Mouse (Mus musculus) forebrain, embryonic 13.5 days (tissue): Measurements from ENCODE around the gene Mroh7. TPM values are rescaled to one million over a fixed set of nuclear protein-coding genes. Genes with fewer than 3 reads are reported as not detected.
"Not testable (repeated sequence)": the region's sequence is repeated elsewhere in the genome, so short reads cannot be mapped to it uniquely, and the experiment has no call there.

Experiments
- ATAC-seq: fragments of 200-750 bp; cut with Nextera tagmentation; 2 replicates; pipeline ENCODE4 v1.8.0; 2017
- H3K27ac ChIP-seq: fragments of 300-500 bp; sonication (generic); 2 replicates; pipeline ENCODE4 v1.5.1; 2015; ENCODE audit warnings: inconsistent platforms, mild to moderate bottlenecking, moderate library complexity
- H3K27me3 ChIP-seq: fragments of 300-500 bp; sonication (generic); 2 replicates; pipeline ENCODE4 v1.6.1; 2015; ENCODE audit warnings: mild to moderate bottlenecking, inconsistent platforms
- H3K36me3 ChIP-seq: fragments of 300-500 bp; sonication (generic); 2 replicates; pipeline ENCODE4 v1.6.1; 2015; ENCODE audit warnings: mild to moderate bottlenecking, inconsistent platforms; ENCODE audit not compliant: poor library complexity, severe bottlenecking
- H3K4me1 ChIP-seq: fragments of 300-500 bp; sonication (generic); 2 replicates; pipeline ENCODE4 v1.6.1; 2015; ENCODE audit warnings: inconsistent platforms
- H3K4me2 ChIP-seq: fragments of 300-500 bp; sonication (generic); 2 replicates; pipeline ENCODE4 v1.6.1; 2015; ENCODE audit warnings: inconsistent platforms, mild to moderate bottlenecking, moderate library complexity
- H3K4me3 ChIP-seq: fragments of 300-500 bp; sonication (generic); 2 replicates; pipeline ENCODE4 v1.5.1; 2015; ENCODE audit warnings: mild to moderate bottlenecking, inconsistent platforms
- H3K9ac ChIP-seq: fragments of 300-500 bp; sonication (generic); 2 replicates; pipeline ENCODE4 v1.6.1; 2015; ENCODE audit warnings: mild to moderate bottlenecking, inconsistent platforms
- H3K9me3 ChIP-seq: fragments of 300-500 bp; sonication (generic); replicated peaks from 2 replicates; pipeline ENCODE4 v1.6.1; 2016; ENCODE audit warnings: inconsistent platforms
- WGBS: fragments of 180-500 bp; shearing (Covaris S2); methylation state at CpG from one replicate; pipeline ENCODE4 v1.1.7; 2015; 5-methylcytosine and 5-hydroxymethylcytosine counted together
- polyA plus RNA-seq: library from polyadenylated mRNA; unstranded; fragments of >200 nt; fragmentation: Nextera tagmentation; extraction: Ambion mirVana; gene quantifications from 2 replicates; pipeline ENCODE4 v1.2.1, GENCODE M21; 2015

The Mroh7 gene
- 0.20 and 0.80 TPM in 2 replicates for polyA plus RNA-seq

DNA sequence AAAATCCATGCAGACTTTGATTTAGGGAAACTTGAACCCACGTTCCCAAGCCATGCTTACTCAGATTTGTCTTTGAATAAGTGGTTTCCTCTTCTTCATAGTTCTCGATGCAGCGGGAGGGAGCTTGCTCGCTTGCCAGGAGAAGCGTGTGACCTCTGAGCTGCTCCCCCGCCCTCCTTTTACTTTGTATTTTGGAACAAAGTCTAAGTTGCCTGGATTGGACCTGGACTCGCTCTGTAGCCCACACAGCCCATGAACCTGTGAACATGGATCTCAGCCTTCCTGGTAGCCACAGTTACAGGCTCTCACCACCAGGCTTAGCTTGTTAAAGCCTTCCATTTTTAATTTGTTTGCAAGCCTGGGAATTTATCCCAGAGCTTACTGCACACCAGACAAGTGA lies at the start of gene Mroh7:
Gene Mroh7, minus strand, starts transcription at position 112 of the 400 bp plus-strand sequence.
- H3K4me3 ChIP-seq: no peak within 1 kb of the TSS

DNA sequence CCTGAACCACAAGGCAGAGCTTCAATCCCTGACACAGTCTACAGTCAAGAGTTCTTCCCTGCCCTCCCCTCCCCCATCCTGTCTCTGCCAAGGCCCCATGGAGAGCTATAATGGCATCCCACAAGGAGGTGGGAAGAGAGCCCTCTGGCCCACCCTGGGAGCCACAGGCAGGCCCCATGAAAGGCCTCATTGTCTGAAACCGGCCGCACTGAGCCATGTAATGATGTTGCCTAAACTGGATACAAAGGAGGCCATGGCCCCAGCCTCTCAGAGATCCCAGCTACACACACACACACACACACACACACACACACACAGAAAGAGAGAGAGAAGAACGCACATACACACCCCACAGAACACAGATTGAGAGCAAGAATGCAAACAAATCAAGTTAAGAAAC lies 49.3 kb upstream of the Mroh7 start:
- H3K27ac ChIP-seq: no peak overlapping the region

More for the DNA sequence above, at the start of gene Mroh7:
- no peak for ATAC-seq
- Histone ChIP-seq H3K9ac (no peak within 1 kb of the TSS), H3K36me3 (no peaks in the 10 kb centered on the region), H3K27ac (no peak within 1 kb of the TSS), H3K27me3 (no peaks in the 10 kb centered on the region), H3K4me1 (no peaks in the 10 kb centered on the region), H3K4me2 (no peak within 1 kb of the TSS), H3K9me3 (no peaks in the 10 kb centered on the region)
- 80% methylated on average over 7 of the region's 7 CpGs for WGBS

DNA sequence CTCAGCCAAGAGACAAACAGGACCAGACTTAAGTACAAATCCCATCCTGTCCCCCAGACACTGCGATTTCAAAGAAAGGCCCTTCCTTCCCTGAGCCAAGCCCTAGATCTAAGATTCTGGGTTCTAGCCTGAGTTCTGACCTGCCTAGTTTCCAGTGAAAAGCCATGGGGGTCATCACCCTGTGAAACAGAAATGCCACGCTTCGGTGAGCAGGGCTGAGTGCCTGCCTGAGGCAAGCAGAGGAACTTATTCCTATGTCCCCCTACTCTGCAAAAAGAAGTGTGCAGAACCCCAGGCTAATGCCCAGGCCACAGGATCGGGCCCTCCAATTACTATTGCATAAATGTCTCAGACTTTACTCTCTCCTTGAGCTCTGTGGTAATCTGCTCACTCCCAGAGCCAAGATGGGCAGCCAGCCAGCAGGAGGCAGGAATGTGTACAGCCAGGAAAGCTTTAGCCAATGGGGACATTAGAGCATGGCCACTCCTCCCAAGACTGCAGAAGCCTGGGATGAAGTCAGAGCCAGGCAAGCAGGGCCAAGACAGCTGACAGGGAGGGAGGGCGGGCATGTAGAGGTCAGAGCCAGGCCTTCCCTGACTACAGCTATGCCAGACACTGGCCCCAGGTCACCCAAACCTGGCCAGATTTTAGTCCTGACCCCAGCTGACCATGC lies 47.5 kb upstream of the Mroh7 start:
- H3K9ac ChIP-seq: no peak overlapping the region
- no peak overlapping the region for H3K4me2 ChIP-seq
- H3K27ac ChIP-seq: peak overlapping the region; percentile 68
- 29% methylated on average over 5 of the region's 5 CpGs for WGBS
- no peaks in the 10 kb centered on the region for H3K27me3 ChIP-seq
- H3K4me3 ChIP-seq: no peak overlapping the region
- H3K4me1 ChIP-seq: peaks cover 54% of the 10 kb centered on the region
- H3K36me3 ChIP-seq: no peaks in the 10 kb centered on the region
- H3K9me3 ChIP-seq: no peaks in the 10 kb centered on the region
- ATAC-seq: peak; percentile 81

More for the DNA sequence above, 49.3 kb upstream of the Mroh7 start:
- Histone ChIP-seq H3K27me3 (no peaks in the 10 kb centered on the region), H3K9me3 (no peaks in the 10 kb centered on the region), H3K9ac (no peak overlapping the region), H3K4me2 (no peak overlapping the region), H3K4me3 (no peak overlapping the region), H3K36me3 (no peaks in the 10 kb centered on the region), H3K4me1 (peaks cover 56% of the 10 kb centered on the region)
- peak; percentile 75 for ATAC-seq
- 16% methylated on average over 3 of the region's 3 CpGs for WGBS

DNA sequence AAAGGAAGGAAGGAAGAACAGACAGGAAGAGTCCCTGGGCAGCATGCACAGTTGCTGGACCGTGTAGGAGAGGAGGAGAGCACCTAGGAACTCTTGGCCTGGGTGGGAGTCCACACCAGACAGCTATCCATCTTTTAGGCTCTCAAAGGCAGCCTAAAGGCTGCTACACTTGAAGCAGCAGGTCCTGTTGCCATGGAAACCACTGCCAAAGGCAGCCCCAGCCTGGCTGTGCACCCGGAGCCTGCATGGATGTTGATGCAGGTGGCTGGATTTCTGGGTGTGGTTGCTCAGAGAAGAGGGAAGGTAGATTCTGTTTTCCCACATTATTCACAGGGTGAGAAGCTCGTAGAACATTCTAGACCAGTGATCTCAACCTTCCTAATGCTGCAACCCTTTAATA lies 46.3 kb upstream of the Mroh7 start:
- H3K4me1 ChIP-seq: peaks cover 48% of the 10 kb centered on the region

DNA sequence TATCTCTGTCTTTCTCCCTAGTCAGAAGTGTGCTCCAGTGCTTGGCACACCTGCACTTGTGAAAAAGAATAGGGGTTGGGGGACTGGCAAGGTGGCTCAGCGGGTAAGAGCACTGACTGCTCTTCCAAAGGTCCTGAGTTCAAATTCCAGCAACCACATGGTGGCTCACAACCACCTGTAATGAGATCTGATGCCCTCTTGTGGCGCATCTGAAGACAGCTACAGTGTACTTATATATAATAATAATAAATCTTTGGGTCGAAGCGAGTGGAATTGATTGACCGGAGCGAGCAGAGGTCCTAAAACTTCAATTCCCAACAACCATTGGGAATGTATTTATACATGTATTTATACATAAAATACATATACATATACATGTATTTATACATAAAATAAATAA lies 45.0 kb upstream of the Mroh7 start:
- not testable (repeated sequence) for H3K36me3 ChIP-seq, H3K27me3 ChIP-seq, H3K4me3 ChIP-seq, H3K27ac ChIP-seq, H3K9me3 ChIP-seq, H3K9ac ChIP-seq, H3K4me2 ChIP-seq, ATAC-seq
- peaks cover 46% of the 10 kb centered on the region for H3K4me1 ChIP-seq
- 92% methylated on average over 6 of the region's 6 CpGs for WGBS

More for the DNA sequence above, 46.3 kb upstream of the Mroh7 start:
- no peaks in the 10 kb centered on the region for H3K27me3 ChIP-seq
- no peaks in the 10 kb centered on the region for H3K36me3 ChIP-seq
- peak overlapping the region; percentile 35; the same call in 1 of the 2 replicates for H3K27ac ChIP-seq
- H3K4me3 ChIP-seq: no peak overlapping the region
- no peak overlapping the region for H3K4me2 ChIP-seq
- no peak overlapping the region for H3K9ac ChIP-seq
- peak; percentile 73 for ATAC-seq
- H3K9me3 ChIP-seq: no peaks in the 10 kb centered on the region
- WGBS: 23% methylated on average over 3 of the region's 3 CpGs

DNA sequence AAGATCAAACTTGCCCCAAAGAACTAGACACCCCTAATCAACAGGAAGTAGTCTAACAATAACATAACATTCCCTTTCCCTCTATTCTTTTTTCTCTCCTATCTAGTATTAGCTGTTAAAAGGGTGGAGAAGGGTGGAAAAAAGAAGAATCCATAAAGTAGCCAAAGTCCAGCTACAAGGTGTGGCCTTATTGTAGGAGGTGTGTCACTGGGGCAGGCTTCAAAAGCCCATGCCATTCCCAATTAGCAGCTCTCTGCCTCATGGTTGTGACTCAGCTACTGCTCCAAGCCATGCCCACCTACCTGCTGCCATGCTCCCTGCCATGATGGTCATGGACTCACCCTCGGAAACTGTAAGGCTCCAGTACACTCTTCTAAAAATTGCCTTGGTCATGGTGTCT lies 41.8 kb upstream of the Mroh7 start:
- no peaks in the 10 kb centered on the region for H3K36me3 ChIP-seq
- H3K27ac ChIP-seq: no peak overlapping the region
- H3K9ac ChIP-seq: no peak overlapping the region
- H3K27me3 ChIP-seq: no peaks in the 10 kb centered on the region
- no peak overlapping the region for H3K4me3 ChIP-seq
- H3K4me2 ChIP-seq: no peak overlapping the region
- 100% methylated on average over 1 of the region's 1 CpGs for WGBS
- no peaks in the 10 kb centered on the region for H3K9me3 ChIP-seq
- peaks cover 14% of the 10 kb centered on the region for H3K4me1 ChIP-seq
- ATAC-seq: no peak

DNA sequence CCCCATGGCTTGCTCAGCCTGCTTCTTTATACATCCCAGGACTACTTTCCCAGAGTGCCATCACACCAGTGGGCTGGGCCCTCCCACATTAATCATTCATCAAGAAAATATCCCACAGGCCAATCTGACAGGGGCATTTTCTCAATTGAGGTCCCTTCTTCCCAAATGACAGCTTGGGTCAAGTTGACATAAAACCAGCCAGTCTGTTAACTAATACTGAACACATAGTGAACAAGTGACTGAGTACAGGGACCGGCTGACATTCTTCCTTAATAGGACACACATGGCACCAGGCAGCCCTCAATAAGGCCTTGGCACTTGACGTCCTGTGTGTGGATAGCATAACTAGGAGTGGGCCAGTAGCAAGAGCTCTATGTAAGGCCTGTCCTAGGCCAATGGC lies 38.6 kb upstream of the Mroh7 start:
- no peaks in the 10 kb centered on the region for H3K4me1 ChIP-seq
- no peak overlapping the region for H3K4me3 ChIP-seq
- H3K4me2 ChIP-seq: no peak overlapping the region
- WGBS: 66% methylated on average over 2 of the region's 2 CpGs
- H3K27me3 ChIP-seq: no peaks in the 10 kb centered on the region
- ATAC-seq: no peak
- H3K9me3 ChIP-seq: no peaks in the 10 kb centered on the region
- H3K36me3 ChIP-seq: no peaks in the 10 kb centered on the region
- H3K27ac ChIP-seq: no peak overlapping the region
- no peak overlapping the region for H3K9ac ChIP-seq

DNA sequence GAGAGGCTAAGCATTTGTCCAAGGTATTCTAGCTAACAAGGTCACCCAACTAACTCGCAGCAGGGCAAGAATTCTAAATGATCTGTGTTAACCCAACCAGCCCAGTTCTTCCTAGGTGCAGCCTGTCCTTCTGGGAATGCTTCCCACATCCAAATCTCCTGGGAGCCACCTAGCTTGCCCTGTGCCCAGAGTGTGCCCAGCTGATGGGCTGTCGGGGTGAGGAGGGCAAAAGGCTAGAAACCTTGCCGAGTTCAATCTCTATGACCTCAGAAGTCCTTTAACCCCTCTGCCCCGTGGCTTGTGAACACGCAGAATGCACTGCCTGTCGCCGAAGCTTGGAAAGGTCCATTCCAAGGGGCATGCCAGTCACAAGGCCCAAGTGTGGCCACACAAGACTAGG lies 33.4 kb upstream of the Mroh7 start:
- 80% methylated on average over 7 of the region's 7 CpGs for WGBS
- H3K36me3 ChIP-seq: no peaks in the 10 kb centered on the region
- H3K9me3 ChIP-seq: no peaks in the 10 kb centered on the region
- H3K4me1 ChIP-seq: no peaks in the 10 kb centered on the region
- no peak overlapping the region for H3K4me2 ChIP-seq
- no peak overlapping the region for H3K9ac ChIP-seq
- H3K27me3 ChIP-seq: no peaks in the 10 kb centered on the region
- H3K4me3 ChIP-seq: no peak overlapping the region
- no peak overlapping the region for H3K27ac ChIP-seq
- no peak for ATAC-seq

DNA sequence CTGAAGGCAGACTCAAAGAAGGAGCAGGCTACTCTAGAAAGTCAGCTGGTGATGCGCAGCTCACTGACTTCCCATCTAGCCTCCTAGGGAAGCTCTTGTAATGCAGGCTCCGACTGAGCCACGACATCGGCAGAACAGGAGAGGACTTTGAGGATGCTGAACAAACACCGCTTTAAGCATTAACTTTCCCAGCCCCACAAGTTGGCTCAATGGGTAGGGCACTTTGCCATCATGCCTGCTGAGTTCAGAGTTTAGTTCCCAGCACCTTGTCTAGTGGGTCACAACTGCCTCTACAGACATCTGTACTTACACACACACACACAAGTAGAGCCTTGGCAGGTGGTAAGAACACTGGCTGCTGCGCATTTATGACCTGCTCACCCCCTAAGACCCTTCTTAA lies 21.0 kb upstream of the Mroh7 start:
- H3K4me1 ChIP-seq: peaks cover 22% of the 10 kb centered on the region
- H3K4me3 ChIP-seq: no peak overlapping the region
- H3K9me3 ChIP-seq: no peaks in the 10 kb centered on the region
- ATAC-seq: no peak
- H3K27me3 ChIP-seq: no peaks in the 10 kb centered on the region
- H3K4me2 ChIP-seq: no peak overlapping the region
- H3K27ac ChIP-seq: no peak overlapping the region
- WGBS: 88% methylated on average over 6 of the region's 6 CpGs
- no peak overlapping the region for H3K9ac ChIP-seq
- no peaks in the 10 kb centered on the region for H3K36me3 ChIP-seq

DNA sequence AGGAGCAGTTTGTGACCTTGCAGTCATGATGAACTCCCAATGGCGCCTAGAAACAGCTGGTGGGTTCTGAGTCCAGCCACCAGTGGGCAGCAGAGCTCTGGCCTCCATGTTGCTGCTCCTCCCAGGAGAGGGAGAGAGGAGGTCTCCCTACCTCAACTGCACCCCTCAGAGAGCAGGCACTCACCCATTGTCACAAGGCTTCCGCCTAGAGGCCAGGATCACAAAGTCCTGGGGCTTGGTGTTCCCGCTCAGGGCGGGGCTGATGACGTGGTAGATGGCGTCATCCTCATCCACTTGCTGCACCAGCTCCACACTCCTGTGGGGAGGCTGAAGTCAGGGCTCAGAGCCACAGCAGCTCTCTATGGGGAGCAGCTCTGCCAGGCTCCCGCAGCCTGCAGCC lies 19.0 kb upstream of the Mroh7 start:
- peak overlapping the region; percentile 20; the same call in 1 of the 2 replicates for H3K4me3 ChIP-seq
- H3K4me1 ChIP-seq: peaks cover 22% of the 10 kb centered on the region
- WGBS: 3% methylated on average over 7 of the region's 7 CpGs
- H3K27me3 ChIP-seq: no peaks in the 10 kb centered on the region
- H3K27ac ChIP-seq: 0 out of 2 replicates have a peak overlapping the region, but pooled peaks have one; percentile 12
- H3K4me2 ChIP-seq: peak overlapping the region; percentile 38
- peak; percentile 90 for ATAC-seq
- H3K9me3 ChIP-seq: no peaks in the 10 kb centered on the region
- 0 out of 2 replicates have a peak overlapping the region, but pooled peaks have one; percentile 3 for H3K9ac ChIP-seq
- H3K36me3 ChIP-seq: no peaks in the 10 kb centered on the region

DNA sequence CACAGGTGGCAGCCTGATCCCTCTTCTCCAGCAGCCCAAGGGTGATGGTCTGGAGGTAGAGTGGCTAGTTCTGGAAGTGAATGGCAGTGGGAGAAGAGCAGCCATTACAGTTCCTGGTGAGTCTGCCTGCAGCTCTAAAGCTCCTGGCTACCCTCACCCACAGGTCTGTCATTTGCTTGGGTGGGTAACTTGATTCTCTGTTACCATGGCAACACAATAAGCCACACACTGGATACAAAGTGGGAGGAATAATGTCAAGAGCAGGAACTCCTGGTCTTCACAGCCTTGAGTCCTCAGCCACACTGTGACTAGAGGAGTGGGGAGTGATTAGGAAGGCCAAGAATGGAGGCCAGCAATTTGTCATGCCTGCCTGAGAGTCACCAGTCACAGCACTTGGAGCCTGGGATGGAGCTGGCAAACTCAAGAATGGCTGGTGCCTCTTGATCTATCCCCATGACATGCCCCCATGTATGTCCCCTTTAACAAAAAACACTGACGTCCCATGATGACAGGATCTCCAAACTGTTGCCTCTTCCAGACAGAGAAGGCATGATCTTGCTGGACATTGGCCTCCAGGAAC lies 16.4 kb upstream of the Mroh7 start:
- H3K4me3 ChIP-seq: no peak overlapping the region
- no peaks in the 10 kb centered on the region for H3K9me3 ChIP-seq
- H3K9ac ChIP-seq: no peak overlapping the region
- H3K27me3 ChIP-seq: no peaks in the 10 kb centered on the region
- no peak overlapping the region for H3K4me2 ChIP-seq
- 79% methylated on average over 1 of the region's 1 CpGs for WGBS
- peaks cover 22% of the 10 kb centered on the region for H3K4me1 ChIP-seq
- no peak overlapping the region for H3K27ac ChIP-seq
- no peak for ATAC-seq
- H3K36me3 ChIP-seq: no peaks in the 10 kb centered on the region

DNA sequence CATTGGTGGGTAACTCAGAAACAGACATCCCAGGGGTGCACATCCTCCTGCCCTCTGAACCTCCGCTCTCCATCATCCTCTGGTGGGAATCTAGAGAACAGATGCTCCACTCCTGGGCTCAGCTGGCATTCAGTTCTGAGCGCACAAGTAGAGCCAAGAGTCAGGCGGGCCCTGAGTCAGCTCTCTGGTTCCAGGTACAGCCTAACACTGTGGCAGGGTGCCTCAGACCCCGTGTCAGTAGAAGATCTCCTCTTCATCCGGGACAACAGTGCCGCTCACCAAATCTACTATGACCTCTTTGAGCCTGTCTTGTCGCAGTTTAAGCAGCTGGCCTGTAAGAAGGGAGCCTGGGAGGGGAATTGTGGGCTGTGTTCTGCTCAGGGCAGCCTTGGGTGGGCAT lies 15.1 kb upstream of the Mroh7 start:
- Histone ChIP-seq H3K36me3 (no peaks in the 10 kb centered on the region), H3K4me3 (no peak overlapping the region), H3K27me3 (no peaks in the 10 kb centered on the region), H3K9me3 (no peaks in the 10 kb centered on the region), H3K27ac (no peak overlapping the region), H3K9ac (no peak overlapping the region), H3K4me2 (no peak overlapping the region), H3K4me1 (peaks cover 22% of the 10 kb centered on the region)
- no peak for ATAC-seq
- WGBS: 85% methylated on average over 7 of the region's 7 CpGs
